Mouse (Mus musculus): ENCODE results near the gene Dnah6. TPM values are rescaled to one million over a fixed set of nuclear protein-coding genes. Genes with fewer than 3 reads are reported as not detected.

Dnah6 gene
- total RNA-seq, 2 experiments from 2014 or later, result 0.10 to 0.12 TPM

GRCm38 (mm10) chr6:72981124-72981651 lies 240.3 kb downstream of the Dnah6 start:
- peak in 1 of 2 experiments; percentile 54 for DNase-seq (ENCODE audit: low spot score in 2 of 2)

- no peak for DNase-seq (ENCODE audit: low spot score in 2 of 2)
Measured at GRCm38 (mm10) chr6:72976866-72977265, 244.6 kb downstream of the Dnah6 start.

- no peak for DNase-seq (ENCODE audit: low spot score in 2 of 2)
Measured at GRCm38 (mm10) chr6:72971074-72971473, 250.4 kb downstream of the Dnah6 start.

GRCm38 (mm10) chr6:72969787-72970186 lies 251.7 kb downstream of the Dnah6 start:
- DNase-seq (ENCODE audit: low spot score in 2 of 2), result no peak

Other genes starting within 250 kb of the Dnah6 start
- gene Suclg1, start 26.7 kb upstream of the Dnah6 start, total RNA-seq (2021), result 100 to 1,000 TPM; 312 to 315 TPM
- gene 4931417E11Rik, start 248.0 kb upstream of the Dnah6 start, total RNA-seq (2021), result not detected